Mouse (Mus musculus) thymus, postnatal 36 days (tissue): ENCODE results near the gene Zfp932.
"Not testable (repeated sequence)": the region's sequence is repeated elsewhere in the genome, so short reads cannot be mapped to it uniquely, and the experiment has no call there.

Experiments
- DNase-seq, 2 experiments: peaks; one replicate each; pipeline ENCODE4 v3.0.0; 2022; ENCODE audit warnings: mixed read lengths in 2 of 2

The Zfp932 gene

DNA sequence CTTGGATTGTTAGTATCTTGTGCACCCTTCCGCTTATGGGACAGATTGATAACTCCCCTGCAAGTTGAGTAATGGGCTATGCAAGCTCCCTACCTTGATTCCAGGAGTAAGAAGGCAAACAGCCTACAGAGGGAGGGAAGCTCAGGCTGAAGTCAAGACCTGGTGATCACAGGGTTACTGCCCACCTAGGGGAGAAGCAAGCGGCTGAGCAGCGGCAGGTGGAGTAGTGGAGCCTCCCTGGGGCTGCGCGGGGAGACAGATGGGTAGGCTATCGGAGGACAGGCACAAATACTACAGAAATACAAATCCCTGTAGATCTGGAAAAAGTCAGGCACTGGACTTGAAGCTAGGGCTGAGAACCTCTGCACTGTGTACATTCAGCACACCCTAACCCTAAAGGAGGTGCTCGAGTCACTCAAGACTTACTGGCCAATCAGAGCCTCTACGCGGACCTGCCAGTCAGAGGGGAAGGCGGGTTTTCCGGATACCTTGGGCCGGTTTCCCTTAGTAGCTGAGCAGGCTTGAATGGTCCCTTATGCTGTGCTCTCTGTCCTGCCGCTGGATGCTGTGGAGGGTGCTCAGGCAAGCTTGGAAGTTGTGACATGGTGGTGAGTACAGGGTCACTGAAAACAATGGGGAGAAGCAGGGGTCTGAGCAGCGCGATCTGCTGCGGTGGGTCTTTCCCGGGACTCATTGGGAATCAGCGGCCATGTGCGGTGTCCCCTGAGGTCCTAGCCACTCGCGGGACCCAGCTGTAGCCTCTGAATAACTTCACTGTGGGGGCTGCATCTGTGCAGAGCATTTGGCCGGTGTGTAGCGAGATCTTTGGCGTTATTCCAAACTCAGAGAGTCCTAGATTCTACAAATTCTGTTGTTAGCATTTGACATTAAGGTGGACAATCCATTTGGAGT, at the start of gene Zfp932:
Gene Zfp932 (plus strand): TSS at position 496 of the 912 bp plus-strand sequence.
- peak; percentile 75 to 81 for DNase-seq

DNA sequence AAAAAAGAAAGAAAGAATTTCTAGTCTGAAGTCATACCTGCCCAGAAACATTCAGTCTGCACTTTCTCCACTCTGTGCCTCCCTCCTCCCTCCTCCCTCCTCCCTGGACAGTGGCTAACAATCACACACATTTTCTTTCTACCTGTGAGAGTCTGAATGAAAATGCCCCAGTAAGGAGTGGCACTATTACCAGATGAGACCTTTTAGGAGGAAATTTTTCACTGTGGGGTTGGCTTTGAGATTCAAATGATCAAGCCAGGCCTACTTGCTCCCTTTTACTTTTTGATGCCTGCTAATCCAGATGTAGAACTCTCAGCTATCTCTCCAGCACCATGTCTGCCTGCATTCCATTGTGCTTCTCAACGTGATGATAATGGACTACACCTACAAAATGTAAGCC, 46.0 kb upstream of the Zfp932 start:
- no peak for DNase-seq

DNA sequence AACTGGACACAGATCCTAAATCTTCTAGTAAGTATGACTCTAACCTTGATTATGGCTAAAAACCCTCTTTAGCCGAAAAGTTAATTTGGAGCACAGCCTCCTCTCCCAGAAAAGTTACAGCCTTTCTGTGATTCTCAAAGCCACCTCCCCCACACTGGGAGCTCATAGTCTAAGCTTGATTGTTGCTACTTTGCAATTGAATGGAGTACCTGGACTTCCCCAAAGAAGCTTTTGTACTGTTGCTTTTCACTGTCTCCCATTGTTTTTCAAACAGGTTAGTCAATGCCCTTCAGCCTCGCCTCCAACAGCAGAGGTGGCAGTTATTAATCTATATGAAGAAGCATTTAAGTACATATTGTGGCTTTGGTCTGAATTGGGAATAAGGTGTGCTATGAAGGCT, 15.6 kb upstream of the Zfp932 start:
- not testable (repeated sequence) for DNase-seq

DNA sequence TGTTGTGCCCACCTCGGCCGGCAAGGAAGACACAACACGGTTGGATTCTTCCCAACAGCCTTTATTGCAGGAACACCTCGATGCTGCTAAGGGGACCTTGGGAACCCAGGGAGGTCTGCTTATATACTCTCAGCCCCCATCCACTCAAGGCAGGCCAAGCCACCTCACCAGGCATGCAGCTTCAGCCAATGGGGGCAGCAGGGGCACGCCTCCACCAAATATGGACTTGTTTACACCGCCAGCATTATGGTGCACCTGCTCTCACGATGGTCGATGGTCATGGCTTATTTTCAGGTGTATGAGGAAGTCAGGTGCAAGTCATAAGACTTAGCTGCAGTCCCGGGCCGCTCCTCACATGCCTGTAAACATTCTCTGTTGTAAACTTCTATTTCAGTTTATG, 860 bp upstream of the Zfp932 start:
- peak in 1 of 2 experiments; percentile 9 for DNase-seq

DNA sequence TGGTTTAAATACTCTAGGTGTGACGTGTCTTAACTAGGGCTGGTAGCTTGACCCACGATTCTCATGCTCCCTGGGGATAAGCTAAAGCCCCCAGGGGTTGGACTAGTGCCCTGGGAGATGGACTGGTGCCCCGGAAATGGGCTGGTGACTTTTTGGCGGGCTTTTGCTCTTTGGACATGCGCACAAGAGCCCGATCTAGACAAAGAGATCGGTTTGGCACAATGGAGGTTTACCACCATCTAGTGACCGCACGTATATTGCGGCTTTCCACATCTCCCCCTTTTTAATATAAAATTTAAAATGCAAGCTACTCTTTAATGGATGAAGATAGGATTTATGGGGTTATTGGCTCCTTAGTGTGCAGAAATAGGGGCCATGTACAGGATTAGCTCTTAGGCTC, 19.5 kb downstream of the Zfp932 start:
- DNase-seq = peak in 1 of 2 experiments; percentile 6

DNA sequence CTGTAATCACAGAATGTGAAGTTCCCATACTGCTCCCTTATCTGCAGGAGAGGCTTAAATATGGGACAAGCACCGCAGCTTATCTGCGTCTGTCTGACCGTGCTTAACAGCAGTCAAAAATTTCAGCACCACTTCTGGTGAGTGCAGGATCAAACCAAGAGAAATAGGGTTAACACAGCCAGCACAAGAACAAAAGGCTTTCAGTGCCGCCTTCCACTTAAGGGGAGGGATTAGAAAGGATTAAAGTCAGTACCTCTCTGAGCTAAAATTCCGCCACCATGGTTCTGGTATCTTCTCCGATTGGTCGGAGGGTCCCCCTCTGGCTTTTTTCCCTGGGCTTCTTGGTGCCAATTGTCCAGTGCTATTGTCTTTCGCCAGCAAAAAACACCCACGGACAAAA, 27.0 kb downstream of the Zfp932 start:
- no peak for DNase-seq

DNA sequence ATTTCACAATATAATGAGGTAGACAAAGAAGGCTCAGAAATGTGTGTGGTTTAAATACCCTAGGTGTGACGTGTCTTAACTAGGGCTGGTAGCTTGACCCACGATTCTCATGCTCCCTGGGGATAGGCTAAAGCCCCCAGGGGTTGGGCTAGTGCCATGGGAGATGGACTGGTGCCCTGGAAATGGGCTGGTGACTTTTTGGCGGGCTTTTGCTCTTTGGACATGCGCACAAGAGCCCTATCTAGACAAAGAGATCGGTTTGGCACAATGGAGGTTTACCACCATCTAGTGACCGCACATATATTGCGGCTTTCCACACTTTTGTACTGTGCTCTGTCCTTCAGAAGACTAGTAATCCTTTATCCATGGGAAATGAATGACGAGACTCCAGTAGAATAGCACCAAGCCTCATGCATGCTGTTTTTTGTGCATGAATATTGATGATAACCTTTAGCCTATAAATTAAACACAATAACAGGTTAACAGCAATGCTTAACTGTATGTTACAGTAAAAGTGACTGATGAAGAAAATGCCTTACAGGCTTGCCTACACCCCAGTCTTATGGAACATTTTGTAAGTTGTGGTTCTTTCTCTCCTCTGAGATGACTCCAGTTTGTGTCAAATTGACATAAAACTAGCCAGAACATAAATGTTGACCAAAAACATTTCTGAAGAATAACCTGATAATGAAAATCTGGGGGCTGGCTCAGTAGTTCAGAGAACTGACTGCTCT, 27.5 kb downstream of the Zfp932 start:
- DNase-seq = peak; percentile 18 to 33

DNA sequence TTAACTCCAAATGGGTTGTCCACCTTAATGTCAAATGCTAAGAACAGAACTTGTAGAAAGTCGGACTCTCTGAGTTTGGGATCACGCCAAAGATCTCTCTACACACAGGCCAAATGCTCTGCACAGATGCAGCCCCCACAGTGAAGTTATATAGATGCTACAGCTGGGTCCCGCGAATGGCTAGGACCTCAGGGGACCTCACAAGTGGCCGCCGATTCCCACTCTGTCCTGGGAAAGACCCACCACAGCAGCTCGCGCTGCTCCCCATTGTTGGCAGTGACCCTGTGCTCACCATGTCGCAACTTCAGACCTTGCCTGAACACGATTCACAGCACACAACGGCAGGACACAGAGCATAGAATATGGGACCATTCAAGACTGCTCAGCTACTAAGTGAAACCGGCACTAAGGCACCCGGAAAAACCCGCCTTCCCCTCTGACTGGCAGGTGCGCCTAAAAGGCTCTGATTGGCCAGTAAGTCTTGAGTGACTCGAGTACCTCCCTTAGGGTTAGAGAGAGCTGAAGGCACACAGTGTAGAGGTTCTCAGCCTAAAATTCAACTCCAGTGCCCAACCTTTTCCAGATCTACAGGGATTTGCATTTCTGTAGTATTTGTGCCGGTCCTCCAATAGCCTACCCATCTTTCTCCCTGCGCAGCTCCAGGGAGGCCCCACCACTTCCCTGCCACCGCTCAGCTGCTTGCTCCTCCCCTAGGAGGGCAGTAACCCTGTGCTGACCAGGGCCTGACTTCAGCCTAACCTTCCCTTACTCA, 61.5 kb downstream of the Zfp932 start:
- DNase-seq = peak; percentile 78 to 82
